Mouse (Mus musculus): Measurements from ENCODE around the gene Mxra7. TPM values are rescaled to one million over a fixed set of nuclear protein-coding genes. Genes with fewer than 3 reads are reported as not detected.

The Mxra7 gene
- polyA plus RNA-seq, 1 experiment from 2014 or later = 18.1 TPM

- Histone ChIP-seq H3K27ac (replicated peaks) (0 out of 2 replicates have a peak overlapping the region, but pooled peaks have one; percentile 19), H3K4me1 (peaks cover 21% of the 10 kb centered on the region), H3K4me3 (no peak overlapping the region), H3K36me3 (replicated peaks) (no peaks in the 10 kb centered on the region), H3K9me3 (no peaks in the 10 kb centered on the region), H3K27me3 (replicated peaks; ENCODE audit: low read depth, poor library complexity, severe bottlenecking) (no peaks in the 10 kb centered on the region)
- WGBS = 86% methylated on average over 10 of the region's 10 CpGs
- DNase-seq (ENCODE audit: low spot score) = no peak
Observed at GRCm38 (mm10) chr11:116784221-116784620, 43.6 kb downstream of the Mxra7 start.

DNA sequence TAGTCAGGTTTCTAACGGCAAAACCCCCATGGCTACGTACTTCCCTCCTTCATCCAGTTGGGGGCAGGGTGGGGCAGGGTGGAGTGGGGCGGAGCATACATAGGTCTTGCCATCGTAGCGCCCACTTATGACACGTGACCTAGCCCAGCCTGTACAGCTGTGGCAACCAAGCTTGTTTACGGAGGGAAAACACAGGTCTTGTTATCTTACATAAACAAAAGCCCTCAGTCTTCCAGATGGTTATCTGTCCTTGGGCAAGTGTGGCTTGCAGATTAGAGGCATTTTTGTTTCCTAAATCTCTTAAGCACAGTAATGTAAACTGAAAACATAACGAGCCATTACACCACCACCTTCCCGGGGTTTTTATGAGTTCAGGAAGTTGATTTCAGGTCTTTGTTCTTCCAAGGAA lies 45.1 kb downstream of the Mxra7 start:
- Histone ChIP-seq H3K4me1 (peaks cover 21% of the 10 kb centered on the region), H3K27ac (replicated peaks) (no peak overlapping the region), H3K9me3 (no peaks in the 10 kb centered on the region), H3K36me3 (replicated peaks) (no peaks in the 10 kb centered on the region), H3K27me3 (replicated peaks; ENCODE audit: low read depth, poor library complexity, severe bottlenecking) (no peaks in the 10 kb centered on the region), H3K4me3 (no peak overlapping the region)
- peak; percentile 36 for DNase-seq (ENCODE audit: low spot score)
- WGBS = 72% methylated on average over 9 of the region's 9 CpGs

GRCm38 (mm10) chr11:116775407-116775806 lies 52.4 kb downstream of the Mxra7 start, which contains the start of gene St6galnac1:
TSS of gene St6galnac1 (minus strand) at chr11:116775507.
- Histone ChIP-seq H3K27ac (replicated peaks) (no peak within 1 kb of the TSS), H3K27me3 (replicated peaks; ENCODE audit: low read depth, poor library complexity, severe bottlenecking) (no peaks in the 10 kb centered on the region), H3K4me1 (peaks cover 2% of the 10 kb centered on the region; the same call in 1 of the 2 replicates), H3K9me3 (no peaks in the 10 kb centered on the region), H3K36me3 (replicated peaks) (no peaks in the 10 kb centered on the region), H3K4me3 (no peak within 1 kb of the TSS)
- WGBS = 88% methylated on average over 7 of the region's 7 CpGs
- DNase-seq (ENCODE audit: low spot score) = no peak

- DNase-seq (ENCODE audit: low spot score) = no peak
- H3K4me3 ChIP-seq = no peak overlapping the region
- no peak overlapping the region for H3K27ac ChIP-seq (replicated peaks)
- H3K36me3 ChIP-seq (replicated peaks) = no peaks in the 10 kb centered on the region
- no peaks in the 10 kb centered on the region for H3K4me1 ChIP-seq
- no peaks in the 10 kb centered on the region for H3K9me3 ChIP-seq
- whole genome bisulfite sequencing = 57% methylated on average over 2 of the region's 2 CpGs
- H3K27me3 ChIP-seq (replicated peaks; ENCODE audit: low read depth, poor library complexity, severe bottlenecking) = no peaks in the 10 kb centered on the region
Observed at GRCm38 (mm10) chr11:116773205-116773604, 54.6 kb downstream of the Mxra7 start.

GRCm38 (mm10) chr11:116769873-116770272 lies 58.0 kb downstream of the Mxra7 start:
- no peaks in the 10 kb centered on the region for H3K27me3 ChIP-seq (replicated peaks; ENCODE audit: low read depth, poor library complexity, severe bottlenecking)
- WGBS = 86% methylated on average over 5 of the region's 5 CpGs
- no peak overlapping the region for H3K27ac ChIP-seq (replicated peaks)
- no peak for DNase-seq (ENCODE audit: low spot score)
- no peaks in the 10 kb centered on the region for H3K36me3 ChIP-seq (replicated peaks)
- no peak overlapping the region for H3K4me3 ChIP-seq
- H3K4me1 ChIP-seq = no peaks in the 10 kb centered on the region
- no peaks in the 10 kb centered on the region for H3K9me3 ChIP-seq

GRCm38 (mm10) chr11:116764946-116765345 lies 62.9 kb downstream of the Mxra7 start:
- H3K4me1 ChIP-seq = no peaks in the 10 kb centered on the region
- no peak for DNase-seq (ENCODE audit: low spot score)
- no peaks in the 10 kb centered on the region for H3K27me3 ChIP-seq (replicated peaks; ENCODE audit: low read depth, poor library complexity, severe bottlenecking)
- no peak overlapping the region for H3K27ac ChIP-seq (replicated peaks)
- WGBS = 97% methylated on average over 2 of the region's 2 CpGs
- no peak overlapping the region for H3K4me3 ChIP-seq
- H3K9me3 ChIP-seq = no peaks in the 10 kb centered on the region
- H3K36me3 ChIP-seq (replicated peaks) = no peaks in the 10 kb centered on the region

DNA sequence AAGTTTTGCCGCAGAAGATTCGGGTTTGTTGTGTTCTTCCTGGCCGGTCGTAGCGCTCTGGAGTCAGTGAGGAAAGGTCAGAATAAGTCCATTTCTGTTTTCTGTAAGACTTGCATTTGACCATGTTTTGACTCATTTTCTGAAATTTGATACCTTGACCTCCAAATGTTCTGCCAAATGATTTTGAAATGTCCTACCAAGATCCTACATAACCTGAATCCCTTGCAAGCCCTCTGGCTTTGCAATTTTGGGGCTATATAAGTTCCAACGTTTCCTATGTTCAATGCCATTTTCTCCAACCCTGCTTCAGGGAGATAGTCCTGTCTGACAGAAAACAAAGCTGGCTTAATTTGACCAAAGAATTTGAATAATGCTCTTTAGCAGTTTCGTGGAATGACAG lies 63.5 kb downstream of the Mxra7 start:
- no peak for DNase-seq (ENCODE audit: low spot score)
- Histone ChIP-seq H3K9me3 (no peaks in the 10 kb centered on the region), H3K27me3 (replicated peaks; ENCODE audit: low read depth, poor library complexity, severe bottlenecking) (no peaks in the 10 kb centered on the region), H3K4me3 (no peak overlapping the region), H3K27ac (replicated peaks) (no peak overlapping the region), H3K4me1 (no peaks in the 10 kb centered on the region), H3K36me3 (replicated peaks) (no peaks in the 10 kb centered on the region)
- WGBS = 92% methylated on average over 7 of the region's 7 CpGs

DNA sequence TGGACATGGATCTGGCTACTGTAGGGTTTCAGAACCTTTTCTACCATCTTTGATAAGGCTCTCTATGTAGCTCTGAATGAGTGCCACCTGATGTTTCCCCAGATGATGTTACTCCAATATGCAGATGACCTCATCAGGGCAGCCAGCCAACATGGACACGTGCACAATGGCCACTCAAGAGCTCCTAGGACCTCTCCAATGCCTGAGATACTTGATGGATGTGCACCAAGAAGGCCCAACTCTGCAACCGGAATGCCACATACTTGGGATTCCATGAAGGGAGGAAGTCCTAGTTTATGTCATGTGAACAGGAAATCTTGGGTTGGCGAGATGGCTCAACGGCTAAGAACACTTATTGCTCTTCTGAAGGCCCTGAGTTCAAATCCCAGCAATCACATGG lies 72.7 kb downstream of the Mxra7 start:
- H3K27ac ChIP-seq (replicated peaks) = no peak overlapping the region
- H3K27me3 ChIP-seq (replicated peaks; ENCODE audit: low read depth, poor library complexity, severe bottlenecking) = no peaks in the 10 kb centered on the region
- no peak overlapping the region for H3K4me3 ChIP-seq
- DNase-seq (ENCODE audit: low spot score) = no peak
- H3K36me3 ChIP-seq (replicated peaks) = no peaks in the 10 kb centered on the region
- 85% methylated on average over 4 of the region's 4 CpGs for WGBS
- H3K4me1 ChIP-seq = no peaks in the 10 kb centered on the region
- no peaks in the 10 kb centered on the region for H3K9me3 ChIP-seq

- Histone ChIP-seq H3K9me3 (no peaks in the 10 kb centered on the region), H3K4me3 (no peak overlapping the region), H3K27me3 (replicated peaks; ENCODE audit: low read depth, poor library complexity, severe bottlenecking) (no peaks in the 10 kb centered on the region), H3K27ac (replicated peaks) (no peak overlapping the region), H3K4me1 (no peaks in the 10 kb centered on the region), H3K36me3 (replicated peaks) (no peaks in the 10 kb centered on the region)
- WGBS = 88% methylated on average over 5 of the region's 5 CpGs
- DNase-seq (ENCODE audit: low spot score) = no peak
Observed at GRCm38 (mm10) chr11:116753674-116754470, 74.0 kb downstream of the Mxra7 start.

Other genes starting within 250 kb of the Mxra7 start
- 12.0 and 12.4 TPM in 2 replicates for gene Ube2o, start 246.6 kb downstream of the Mxra7 start, polyA plus RNA-seq (2016; fragmentation: Nextera tagmentation; extraction: Ambion mirVana)
- gene Aanat, start 241.6 kb downstream of the Mxra7 start, polyA plus RNA-seq (2016; fragmentation: Nextera tagmentation; extraction: Ambion mirVana) = not detected in 2 replicates
- gene Rhbdf2, start 201.0 kb downstream of the Mxra7 start, polyA plus RNA-seq (2016; fragmentation: Nextera tagmentation; extraction: Ambion mirVana) = 5.5 and 6.1 TPM in 2 replicates
- 0.76 and 1.2 TPM in 2 replicates for gene Prcd, start 174.5 kb downstream of the Mxra7 start, polyA plus RNA-seq (2016; fragmentation: Nextera tagmentation; extraction: Ambion mirVana)
- 5.0 and 5.7 TPM in 2 replicates for gene Cygb, start 173.7 kb downstream of the Mxra7 start, polyA plus RNA-seq (2016; fragmentation: Nextera tagmentation; extraction: Ambion mirVana)
- not detected in 2 replicates for gene St6galnac1, start 52.5 kb downstream of the Mxra7 start, polyA plus RNA-seq (2016; fragmentation: Nextera tagmentation; extraction: Ambion mirVana)
- 56.9 and 58.1 TPM in 2 replicates for gene Mettl23, start 15.2 kb upstream of the Mxra7 start, polyA plus RNA-seq (2016; fragmentation: Nextera tagmentation; extraction: Ambion mirVana)
- 88.3 and 97.5 TPM in 2 replicates for gene Jmjd6, start 15.4 kb upstream of the Mxra7 start, polyA plus RNA-seq (2016; fragmentation: Nextera tagmentation; extraction: Ambion mirVana)
- 23.8 and 26.8 TPM in 2 replicates for gene Mfsd11, start 24.4 kb upstream of the Mxra7 start, polyA plus RNA-seq (2016; fragmentation: Nextera tagmentation; extraction: Ambion mirVana)
- 890 and 902 TPM in 2 replicates for gene Srsf2, start 25.0 kb upstream of the Mxra7 start, polyA plus RNA-seq (2016; fragmentation: Nextera tagmentation; extraction: Ambion mirVana)
- gene Mgat5b, start 90.8 kb upstream of the Mxra7 start, polyA plus RNA-seq (2016; fragmentation: Nextera tagmentation; extraction: Ambion mirVana) = 2.3 and 3.3 TPM in 2 replicates

All from embryonic facial prominence, embryonic 10.5 days (tissue).